Mouse (Mus musculus) embryo, embryonic 11.5 days (tissue): ENCODE results near the gene Rbms3.

Experiments
- DNase-seq: peaks from one replicate; pipeline ENCODE4 v3.0.0-alpha.2; 2012; ENCODE audit warnings: low read depth, low spot score

Rbms3 gene

GRCm38 (mm10) chr9:116905646-116906045, 724.1 kb downstream of the Rbms3 start:
- no peak for DNase-seq

- peak; percentile 46 for DNase-seq
Measured at GRCm38 (mm10) chr9:116903304-116903993, 726.3 kb downstream of the Rbms3 start.

- no peak for DNase-seq
Measured at GRCm38 (mm10) chr9:116899403-116899802, 730.3 kb downstream of the Rbms3 start.

DNA sequence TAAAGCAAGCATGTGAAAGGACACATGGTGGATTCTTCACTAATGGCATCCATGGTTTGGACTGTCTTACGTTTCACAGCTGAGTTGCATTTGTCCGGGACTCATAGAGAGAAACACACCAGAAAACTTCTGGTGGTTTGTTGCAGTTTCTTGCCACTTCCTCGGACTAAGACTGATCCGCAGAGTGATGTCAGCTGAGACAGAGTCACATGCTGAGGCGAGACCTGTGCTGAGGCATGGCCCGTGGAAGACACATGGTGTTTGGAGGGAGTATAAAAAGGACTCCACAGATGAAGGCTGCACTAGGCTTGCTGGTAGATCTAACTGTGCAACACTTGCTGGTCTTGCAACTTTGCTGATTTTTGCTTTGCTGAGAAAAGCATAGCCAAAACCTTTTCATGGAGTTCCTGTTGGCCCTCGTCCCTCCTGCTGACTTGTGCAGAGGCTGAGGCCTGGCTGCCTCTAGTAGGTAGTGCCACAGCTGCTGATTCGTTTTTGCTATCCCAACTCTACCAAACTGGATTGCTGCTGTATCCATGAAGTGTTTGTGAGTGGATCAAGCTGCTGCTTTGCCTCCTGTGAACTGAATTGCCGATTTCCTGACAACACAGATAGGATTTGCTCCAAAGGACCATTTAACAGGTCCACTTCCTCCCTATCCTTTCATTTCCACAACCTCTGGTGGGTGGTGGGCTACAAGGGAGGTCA, 742.6 kb downstream of the Rbms3 start:
- DNase-seq: no peak

DNA sequence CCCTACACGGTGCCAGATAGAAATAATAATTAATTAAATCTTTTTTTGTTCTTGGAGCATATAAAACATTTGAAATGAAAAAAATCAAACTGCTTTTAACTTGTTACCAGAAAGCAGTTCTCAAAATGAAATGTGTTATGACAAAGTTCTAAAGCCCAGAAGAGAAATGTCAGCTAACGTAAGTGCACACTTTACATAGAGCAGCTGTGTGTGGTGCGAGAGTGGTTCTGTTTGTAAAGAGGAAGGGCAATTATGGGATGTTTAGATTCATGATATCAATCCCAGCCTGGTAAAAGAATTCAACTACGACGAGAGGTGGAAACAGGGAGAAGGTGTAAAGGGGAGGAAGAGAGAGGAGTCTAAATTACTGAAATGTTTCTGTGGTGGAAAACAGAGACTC, 744.1 kb downstream of the Rbms3 start:
- no peak for DNase-seq

DNA sequence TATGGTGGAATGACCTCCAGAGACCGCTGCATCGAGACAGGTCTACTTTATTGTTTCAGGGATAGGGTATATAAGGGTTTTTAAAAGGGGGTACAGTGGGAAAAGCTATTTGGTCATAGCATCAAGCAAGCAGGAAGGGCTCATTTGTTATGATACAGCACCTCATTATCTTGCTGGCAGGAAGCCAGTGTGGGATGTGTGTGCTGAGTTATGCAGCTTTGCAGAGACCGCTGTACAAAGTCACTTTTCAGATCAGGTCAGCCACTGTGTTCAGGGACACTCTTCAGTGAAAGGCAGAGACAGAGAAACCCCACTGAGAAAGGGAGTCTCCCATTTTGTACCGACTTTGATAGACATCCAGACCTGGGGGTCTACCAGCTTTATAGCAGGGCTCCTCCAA, 749.2 kb downstream of the Rbms3 start:
- no peak for DNase-seq

GRCm38 (mm10) chr9:116879600-116880457, 749.9 kb downstream of the Rbms3 start:
- DNase-seq: no peak

- no peak for DNase-seq
Measured at GRCm38 (mm10) chr9:116876786-116877185, 752.9 kb downstream of the Rbms3 start.

- no peak for DNase-seq
Measured at GRCm38 (mm10) chr9:116873976-116874320, 755.8 kb downstream of the Rbms3 start.

- peak; percentile 19 for DNase-seq
Measured at GRCm38 (mm10) chr9:116873033-116873975, 756.4 kb downstream of the Rbms3 start.

GRCm38 (mm10) chr9:116872346-116872745, 757.4 kb downstream of the Rbms3 start:
- no peak for DNase-seq

- no peak for DNase-seq
Measured at GRCm38 (mm10) chr9:116871576-116871975, 758.1 kb downstream of the Rbms3 start.

- no peak for DNase-seq
Measured at GRCm38 (mm10) chr9:116866060-116866459, 763.7 kb downstream of the Rbms3 start.

DNA sequence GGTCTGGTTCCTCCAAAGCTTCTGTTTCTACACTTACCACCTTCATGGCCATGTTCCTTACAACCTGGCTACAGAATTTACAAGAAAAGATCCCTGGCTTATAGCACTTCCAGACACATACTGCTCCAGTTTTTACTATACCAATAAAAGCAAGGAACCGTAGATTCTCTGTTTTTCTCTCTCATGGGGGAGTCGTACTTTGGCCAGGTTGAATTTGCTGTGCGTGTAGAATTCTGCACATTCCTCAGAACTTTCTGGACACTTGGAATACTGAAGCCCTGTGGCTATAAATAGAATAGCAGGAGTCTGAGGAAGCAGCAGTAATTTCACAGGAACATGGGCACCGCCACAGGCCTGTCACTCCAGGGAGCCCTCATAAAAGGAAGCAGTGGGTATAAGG, 766.1 kb downstream of the Rbms3 start:
- no peak for DNase-seq

DNA sequence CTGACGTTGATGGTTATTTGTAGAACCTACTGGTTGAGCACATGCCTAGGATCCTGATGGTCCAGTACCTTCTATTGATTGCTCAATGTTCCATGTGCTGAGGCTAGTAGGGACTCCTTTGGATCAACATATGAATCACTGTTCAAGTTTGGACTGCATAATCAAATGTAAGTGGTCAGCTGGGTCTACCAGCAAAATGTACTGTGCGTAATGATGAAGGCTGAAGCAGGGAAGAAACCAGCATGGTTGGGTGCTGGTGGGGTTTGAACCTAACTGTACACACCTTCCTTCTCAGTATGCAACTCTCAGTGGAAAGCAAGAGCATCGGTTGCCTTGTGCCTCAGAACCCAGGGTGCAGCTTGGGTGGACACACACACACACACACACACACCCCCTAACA, 767.4 kb downstream of the Rbms3 start:
- no peak for DNase-seq

GRCm38 (mm10) chr9:116857861-116858595, 771.7 kb downstream of the Rbms3 start:
- no peak for DNase-seq

DNA sequence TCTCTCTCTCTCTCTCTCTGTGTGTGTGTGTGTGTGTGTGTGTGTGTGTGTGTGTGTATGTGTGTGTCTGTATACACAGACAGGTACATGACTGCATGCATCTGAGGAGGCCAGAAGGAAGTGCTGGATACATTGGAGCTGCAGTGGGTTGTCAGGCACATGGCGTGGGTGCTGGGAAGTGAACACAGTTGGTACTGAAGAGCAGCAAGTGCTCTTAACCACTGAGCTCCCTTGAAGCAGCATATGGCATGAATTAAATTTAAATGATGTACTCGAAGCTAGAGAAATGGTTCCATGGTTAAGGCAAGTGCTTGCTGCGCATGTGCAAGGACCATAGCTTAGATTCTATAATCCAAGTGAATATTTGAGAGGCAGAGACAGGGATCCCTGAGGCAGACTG, 772.6 kb downstream of the Rbms3 start:
- DNase-seq: no peak

GRCm38 (mm10) chr9:116855744-116856143, 774.0 kb downstream of the Rbms3 start:
- DNase-seq: no peak

GRCm38 (mm10) chr9:116848905-116849304, 780.8 kb downstream of the Rbms3 start:
- no peak for DNase-seq

DNA sequence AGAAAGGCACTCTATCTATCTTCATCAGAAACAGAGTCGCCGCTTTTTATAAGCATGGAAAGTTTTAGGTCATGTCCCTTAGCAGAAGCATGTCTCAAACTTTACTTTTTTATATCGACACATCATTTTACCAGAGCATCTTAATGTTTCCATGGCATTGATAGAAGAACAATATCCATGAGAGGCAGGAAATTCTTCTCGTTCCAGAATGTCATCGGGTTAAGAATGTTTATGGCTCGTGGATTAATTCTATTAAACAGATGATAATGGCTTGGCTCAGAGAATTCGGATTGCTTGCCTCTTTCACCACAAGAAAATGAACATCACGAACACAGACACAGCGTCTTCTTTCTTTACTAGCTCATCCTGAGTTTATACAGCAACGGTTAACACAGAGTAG, 781.5 kb downstream of the Rbms3 start:
- no peak for DNase-seq
